Mouse (Mus musculus): ENCODE measurements around the gene Gm13088. TPM values are rescaled to one million over a fixed set of nuclear protein-coding genes. Genes with fewer than 3 reads are reported as not detected.
"Not testable (repeated sequence)": the region's sequence is repeated elsewhere in the genome, so short reads cannot be mapped to it uniquely, and the experiment has no call there.

Gm13088 gene
- total RNA-seq (2015), result not detected in 2 replicates
- not detected in 2 replicates for total RNA-seq (2017)

DNA sequence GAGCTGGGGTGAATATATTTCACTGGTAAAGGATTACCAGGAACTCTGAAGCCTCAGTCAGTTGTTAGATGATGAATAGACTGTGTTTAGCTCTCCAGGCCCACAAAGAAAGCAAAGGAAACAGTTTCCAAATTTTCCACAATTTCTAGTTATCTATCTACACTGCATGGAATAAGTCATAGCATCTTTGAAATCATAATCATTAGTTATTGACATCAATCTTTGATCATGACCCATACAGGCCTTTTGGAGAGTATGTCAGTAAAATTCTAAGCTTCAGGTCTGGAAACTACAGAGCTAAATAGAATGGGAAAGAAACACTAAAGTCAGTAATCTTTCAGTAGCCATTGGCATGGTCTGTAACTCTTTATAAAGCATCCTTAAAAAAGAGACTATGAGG, at the start of gene Gm13088:
Gm13088 (minus strand) TSS at position 101 of the 400 bp plus-strand sequence.
- not testable (repeated sequence) for ATAC-seq (ENCODE audit: poor library complexity, severe bottlenecking)

DNA sequence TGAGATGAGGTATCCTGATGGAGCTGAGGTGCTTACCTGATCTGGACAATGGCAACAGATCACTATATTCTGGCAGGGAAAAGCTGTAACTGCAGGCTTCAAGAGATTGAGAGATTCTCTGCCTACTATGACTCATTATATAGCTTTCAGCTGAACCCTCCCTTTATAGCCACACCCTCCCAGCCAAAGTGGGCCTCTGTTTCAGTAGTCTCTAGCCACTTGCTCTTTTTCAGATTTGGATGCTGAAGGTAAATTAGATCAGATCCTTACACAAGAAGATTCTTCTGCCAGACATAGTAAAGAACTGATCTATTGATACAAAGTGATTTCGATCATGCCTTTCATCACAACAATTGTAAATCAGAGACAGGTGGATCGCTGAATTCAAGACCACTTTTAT, 45.6 kb upstream of the Gm13088 start, which contains the start of gene Gm13089:
Gm13089 (minus strand) TSS at position 101 of the 400 bp plus-strand sequence.
- no peak for ATAC-seq (ENCODE audit: poor library complexity, severe bottlenecking)

- not testable (repeated sequence) for ATAC-seq (ENCODE audit: poor library complexity, severe bottlenecking)
Measured at GRCm38 (mm10) chr4:143618101-143618500, 38.9 kb downstream of the Gm13088 start.

DNA sequence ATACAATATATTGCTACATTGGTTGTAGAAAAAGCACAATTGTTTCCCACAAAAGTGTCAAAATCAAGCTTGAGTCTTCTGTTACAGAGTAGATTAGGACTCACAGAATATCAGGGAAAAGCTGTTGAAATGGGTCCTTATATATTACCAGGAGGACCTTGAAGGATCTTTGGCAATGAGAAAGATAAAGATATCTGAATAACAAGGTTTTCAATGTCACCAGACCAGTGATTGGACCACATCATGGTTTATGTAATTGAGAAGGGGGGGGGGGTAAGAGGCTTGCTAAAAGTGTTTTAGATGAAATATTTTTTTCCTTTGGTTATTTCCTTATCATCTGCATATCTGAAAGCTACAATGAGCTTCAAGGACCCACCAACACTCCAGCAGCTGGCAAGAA, 42.3 kb downstream of the Gm13088 start, which contains the start of gene Gm13083:
Gm13083 (plus strand) TSS at position 301 of the 400 bp plus-strand sequence.
- not testable (repeated sequence) for ATAC-seq (ENCODE audit: poor library complexity, severe bottlenecking)

- peak; percentile 64 for ATAC-seq (ENCODE audit: poor library complexity, severe bottlenecking)
Measured at GRCm38 (mm10) chr4:143611927-143612326, 45.1 kb downstream of the Gm13088 start.

Other genes starting within 250 kb of the Gm13088 start
- gene Pramef8, start 244.8 kb downstream of the Gm13088 start, total RNA-seq (2015), result 11.4 and 12.6 TPM in 2 replicates
- 11.2 and 12.0 TPM in 2 replicates for gene Pramef8, start 244.8 kb downstream of the Gm13088 start, total RNA-seq (2017)
- gene Oog4, start 206.9 kb downstream of the Gm13088 start, total RNA-seq (2015), result not detected in 2 replicates
- gene Oog4, start 206.9 kb downstream of the Gm13088 start, total RNA-seq (2017), result not detected in 2 replicates
- not detected in 2 replicates for gene Gm13043, start 145.9 kb downstream of the Gm13088 start, total RNA-seq (2015)
- gene Gm13043, start 145.9 kb downstream of the Gm13088 start, total RNA-seq (2017), result not detected in 2 replicates
- gene Gm13040, start 121.3 kb downstream of the Gm13088 start, total RNA-seq (2015), result not detected in 2 replicates
- gene Gm13040, start 121.3 kb downstream of the Gm13088 start, total RNA-seq (2017), result not detected in 2 replicates
- gene BC080695, start 105.5 kb downstream of the Gm13088 start, total RNA-seq (2015), result not detected in 2 replicates
- not detected in 2 replicates for gene BC080695, start 105.5 kb downstream of the Gm13088 start, total RNA-seq (2017)
- gene Gm13057, start 105.5 kb downstream of the Gm13088 start, total RNA-seq (2015), result not detected in 2 replicates
- not detected in 2 replicates for gene Gm13057, start 105.5 kb downstream of the Gm13088 start, total RNA-seq (2017)
- gene Gm13083, start 42.2 kb downstream of the Gm13088 start, total RNA-seq (2015), result not detected in 2 replicates
- gene Gm13083, start 42.2 kb downstream of the Gm13088 start, total RNA-seq (2017), result 0.07 TPM in 1 of 2 replicates, not detected in the other
- gene Gm13089, start 45.5 kb upstream of the Gm13088 start, total RNA-seq (2015), result not detected in 2 replicates
- gene Gm13089, start 45.5 kb upstream of the Gm13088 start, total RNA-seq (2017), result not detected in 2 replicates
- not detected in 2 replicates for gene Gm13078, start 62.2 kb upstream of the Gm13088 start, total RNA-seq (2015)
- gene Gm13078, start 62.2 kb upstream of the Gm13088 start, total RNA-seq (2017), result not detected in 2 replicates
- gene Gm13023, start 132.1 kb upstream of the Gm13088 start, total RNA-seq (2015), result not detected in 2 replicates
- gene Gm13023, start 132.1 kb upstream of the Gm13088 start, total RNA-seq (2017), result not detected in 2 replicates
- not detected in 2 replicates for gene Gm13084, start 158.8 kb upstream of the Gm13088 start, total RNA-seq (2015)
- gene Gm13084, start 158.8 kb upstream of the Gm13088 start, total RNA-seq (2017), result not detected in 2 replicates
- gene Gm13103, start 189.3 kb upstream of the Gm13088 start, total RNA-seq (2015), result not detected in 2 replicates
- not detected in 2 replicates for gene Gm13103, start 189.3 kb upstream of the Gm13088 start, total RNA-seq (2017)
- gene Pramef6, start 243.1 kb upstream of the Gm13088 start, total RNA-seq (2015), result not detected in 2 replicates
- not detected in 2 replicates for gene Pramef6, start 243.1 kb upstream of the Gm13088 start, total RNA-seq (2017)

All from megakaryocyte, adult 5-6 weeks (primary cell).